Mouse (Mus musculus) C2C12 (cell line): ENCODE measurements around the gene Ten1. TPM values are rescaled to one million over a fixed set of nuclear protein-coding genes. Genes with fewer than 3 reads are reported as not detected.

Experiments used
- H3K27me3 ChIP-seq: one replicate; pipeline ENCODE4 v1.6.1; 2011; ENCODE audit not compliant: control insufficient read depth, insufficient read depth, insufficient read length
- H3K36me3 ChIP-seq: one replicate; pipeline ENCODE4 v1.6.1; 2011; ENCODE audit not compliant: control insufficient read depth, insufficient read depth
- H3K4me3 ChIP-seq: one replicate; pipeline ENCODE4 v1.5.1; 2011; ENCODE audit warnings: mild to moderate bottlenecking, control low read depth; ENCODE audit not compliant: poor library complexity, insufficient read depth, severe bottlenecking
- H3K79me2 ChIP-seq: one replicate; pipeline ENCODE4 v1.6.1; 2011; ENCODE audit not compliant: control insufficient read depth, insufficient read depth
- H3K79me3 ChIP-seq: one replicate; pipeline ENCODE4 v1.6.1; 2011; ENCODE audit warnings: low read depth, control low read depth
- H3ac ChIP-seq: one replicate; pipeline ENCODE3; 2011; ENCODE audit warnings: low read depth; ENCODE audit not compliant: control insufficient read depth, insufficient read length
- CEBPB ChIP-seq: IDR thresholded peaks from one replicate; pipeline ENCODE4 v1.6.1; 2011; ENCODE audit warnings: low read depth, mild to moderate bottlenecking, control low read depth, moderate library complexity
- CTCF ChIP-seq: IDR thresholded peaks from one replicate; pipeline ENCODE4 v1.5.1; 2011; ENCODE audit not compliant: control insufficient read depth, insufficient read depth, insufficient read length
- FOSL1 ChIP-seq: IDR thresholded peaks from one replicate; pipeline ENCODE4 v1.8.0; 2011; ENCODE audit warnings: mild to moderate bottlenecking, low read length; ENCODE audit not compliant: poor library complexity, insufficient read depth, severe bottlenecking
- MAX ChIP-seq: IDR thresholded peaks from one replicate; pipeline ENCODE4 v1.6.1; 2011; ENCODE audit warnings: mild to moderate bottlenecking, control low read depth
- MYOD1 ChIP-seq: IDR thresholded peaks from one replicate; pipeline ENCODE4 v1.6.1; 2011; ENCODE audit warnings: low read depth; ENCODE audit not compliant: control insufficient read depth, insufficient read length
- MYOG ChIP-seq: IDR thresholded peaks from one replicate; pipeline ENCODE4 v1.6.1; 2011; ENCODE audit not compliant: control insufficient read depth, insufficient read length; ENCODE audit errors: extremely low read depth
- USF1 ChIP-seq: IDR thresholded peaks from one replicate; pipeline ENCODE4 v1.6.1; 2011; ENCODE audit warnings: low read depth, mild to moderate bottlenecking, control low read depth, moderate library complexity
- polyA plus RNA-seq: library from polyadenylated mRNA; unstranded; fragments of >200 nt; fragmentation: generic; extraction: Trizol; gene quantifications from one replicate; pipeline ENCODE4 v1.2.1, GENCODE M21; 2012; ENCODE audit warnings: missing spikeins

Gene Ten1
- polyA plus RNA-seq, 1 experiment, result 48.8 TPM

- Histone ChIP-seq H3K36me3 (no peaks in the 10 kb centered on the region), H3K4me3 (no peak overlapping the region), H3K79me3 (no peaks in the 10 kb centered on the region), H3ac (no peak overlapping the region), H3K79me2 (no peaks in the 10 kb centered on the region), H3K27me3 (no peaks in the 10 kb centered on the region)
- no peak for TF ChIP-seq MYOD1
- peak; percentile 64 for TF ChIP-seq CTCF
Measured at GRCm38 (mm10) chr11:116226414-116226813, 27.8 kb downstream of the Ten1 start.

- Histone ChIP-seq H3K27me3 (no peaks in the 10 kb centered on the region), H3K79me3 (no peaks in the 10 kb centered on the region), H3ac (no peak overlapping the region), H3K4me3 (no peak overlapping the region), H3K79me2 (no peaks in the 10 kb centered on the region), H3K36me3 (no peaks in the 10 kb centered on the region)
- TF ChIP-seq CEBPB (no peak), FOSL1 (no peak), CTCF (no peak), MAX (no peak), MYOD1 (no peak), MYOG (no peak), USF1 (no peak)
Measured at GRCm38 (mm10) chr11:116228699-116229098, 30.0 kb downstream of the Ten1 start.

GRCm38 (mm10) chr11:116232427-116232826 lies 33.8 kb downstream of the Ten1 start:
- H3K4me3 ChIP-seq, result no peak overlapping the region
- H3K79me2 ChIP-seq, result no peaks in the 10 kb centered on the region
- no peak overlapping the region for H3ac ChIP-seq
- no peaks in the 10 kb centered on the region for H3K36me3 ChIP-seq
- no peaks in the 10 kb centered on the region for H3K27me3 ChIP-seq
- TF ChIP-seq MYOD1 (no peak), MAX (no peak), FOSL1 (no peak), MYOG (no peak), USF1 (no peak), CTCF (no peak), CEBPB (no peak)
- no peaks in the 10 kb centered on the region for H3K79me3 ChIP-seq

GRCm38 (mm10) chr11:116234901-116235300 lies 36.2 kb downstream of the Ten1 start:
- H3K79me3 ChIP-seq, result no peaks in the 10 kb centered on the region
- no peak overlapping the region for H3K4me3 ChIP-seq

GRCm38 (mm10) chr11:116237742-116238395 lies 39.2 kb downstream of the Ten1 start, which contains the start of gene Evpl:
Gene Evpl (minus strand): TSS chr11:116238077.
- no peak within 1 kb of the TSS for H3ac ChIP-seq
- H3K4me3 ChIP-seq, result no peak within 1 kb of the TSS
- H3K36me3 ChIP-seq, result no peaks in the 10 kb centered on the region
- TF ChIP-seq USF1 (no peak), MYOD1 (no peak)
- no peaks in the 10 kb centered on the region for H3K79me2 ChIP-seq
- H3K79me3 ChIP-seq, result no peaks in the 10 kb centered on the region
- H3K27me3 ChIP-seq, result no peaks in the 10 kb centered on the region

More at GRCm38 (mm10) chr11:116234901-116235300, 36.2 kb downstream of the Ten1 start:
- Histone ChIP-seq H3K36me3 (no peaks in the 10 kb centered on the region), H3K79me2 (no peaks in the 10 kb centered on the region), H3K27me3 (no peaks in the 10 kb centered on the region), H3ac (no peak overlapping the region)
- TF ChIP-seq MYOG (no peak), FOSL1 (no peak)

- Histone ChIP-seq H3K79me3 (no peaks in the 10 kb centered on the region), H3K36me3 (peaks cover 3% of the 10 kb centered on the region), H3K27me3 (no peaks in the 10 kb centered on the region), H3K4me3 (no peak overlapping the region), H3ac (no peak overlapping the region), H3K79me2 (no peaks in the 10 kb centered on the region)
- TF ChIP-seq CEBPB (no peak), CTCF (no peak), MYOG (no peak), MAX (no peak), USF1 (no peak), FOSL1 (no peak), MYOD1 (no peak)
Measured at GRCm38 (mm10) chr11:116239797-116240196, 41.1 kb downstream of the Ten1 start.
